ENCODE assay signal across 23 mouse cellular contexts in the genomic region with DNA sequence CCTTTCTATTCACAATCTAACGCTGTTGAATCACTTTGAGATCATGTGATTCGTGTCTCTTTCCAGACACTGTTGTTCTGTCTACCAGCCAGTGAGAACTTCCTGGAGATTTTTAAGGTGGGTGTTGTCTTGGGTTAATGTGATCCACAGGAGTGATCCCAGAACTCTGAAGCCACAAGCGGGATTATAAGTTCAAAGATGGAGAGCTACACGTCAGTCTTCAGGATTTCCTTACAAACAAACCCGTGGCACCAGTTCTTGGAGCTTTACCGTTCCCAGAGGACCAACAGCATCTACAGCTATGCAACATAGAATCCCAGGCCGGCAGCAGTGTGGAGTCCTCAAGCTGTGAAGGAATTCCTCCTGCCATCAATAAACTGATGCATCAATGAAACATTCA.
DNase-seq lines count a peak whose midpoint lies in the region; ATAC-seq and TF ChIP-seq lines count a peak whose summit lies in the region.
"Had no signal": no experiment of that assay in that cellular context is flagged by ENCODE, and none has a peak within 500 bp of the region (broad histone marks: within the 10 kb centered on the region; RNA-seq: fewer than 3 reads in every experiment).

No protein-coding gene starts in this region.

- H3K9me3 ChIP-seq in limb, embryonic 15.5 days = no peaks in the 10 kb centered on the region
- H3K9me3 ChIP-seq in limb, embryonic 10.5 days (replicated peaks) = no peaks in the 10 kb centered on the region
- H3K9me3 ChIP-seq in E14TG2a.4 (ENCODE audit: low read length) = no peaks in the 10 kb centered on the region
- H3K9me3 ChIP-seq: forebrain, embryonic 10.5 days; forebrain, embryonic 15.5 days; heart, embryonic 13.5 days; hindbrain, embryonic 12.5 days; midbrain, embryonic 10.5 days had no signal

- TF ChIP-seq POLR2A in bone marrow, adult 2 months (IDR thresholded peaks at IDR 0.05; ENCODE audit: borderline replicate concordance, control insufficient read depth, low read depth, low read length) = no peak

- peaks cover 23% of the 10 kb centered on the region for H3K4me1 ChIP-seq in limb, embryonic 15.5 days
- peaks cover 39% of the 10 kb centered on the region for H3K4me1 ChIP-seq in limb, embryonic 10.5 days
- H3K4me1 ChIP-seq in E14TG2a.4 (replicated peaks; ENCODE audit: low read depth, low read length) = peaks cover 88% of the 10 kb centered on the region
- no peaks in the 10 kb centered on the region; the same call in 1 of the 2 replicates for H3K4me1 ChIP-seq in bone marrow, adult 2 months (ENCODE audit: control insufficient read depth, insufficient read depth, low read length)

- no peak overlapping the region for H3K4me2 ChIP-seq in limb, embryonic 15.5 days
- H3K4me2 ChIP-seq: forebrain, embryonic 15.5 days; heart, embryonic 13.5 days; hindbrain, embryonic 12.5 days had no signal

- intact Hi-C loops in gastrocnemius, adult 2 months (cut with DNase I) = no loop called here

- no peaks in the 10 kb centered on the region for H3K36me3 ChIP-seq in limb, embryonic 15.5 days
- H3K36me3 ChIP-seq in limb, embryonic 10.5 days = no peaks in the 10 kb centered on the region
- no peaks in the 10 kb centered on the region for H3K36me3 ChIP-seq in E14TG2a.4 (ENCODE audit: insufficient read depth, low read length)
- H3K36me3 ChIP-seq: forebrain, embryonic 10.5 days; forebrain, embryonic 15.5 days; heart, embryonic 13.5 days; hindbrain, embryonic 12.5 days; midbrain, embryonic 10.5 days had no signal

- WGBS in limb, embryonic 15.5 days = 51% methylated on average over 7 of the region's 7 CpGs
- 80% methylated on average over 7 of the region's 7 CpGs for WGBS in limb, embryonic 10.5 days
- WGBS in bone marrow, adult 2 months = 77% methylated on average over 7 of the region's 7 CpGs

- DNase-seq in gastrocnemius, adult 2 months = no peak
- no peak for DNase-seq in gastrocnemius, postnatal 10 days
- no peak for DNase-seq in limb, embryonic 10.5 days (ENCODE audit: low spot score)
- DNase-seq in urinary bladder, postnatal 10 days (ENCODE audit: low spot score) = no peak
- DNase-seq: adrenal gland, adult 2 months; adrenal gland, postnatal 36 days; cerebellum, adult 8-10 months; cerebellum, postnatal 25 days; kidney, adult 8-10 months; layer of hippocampus, postnatal 36 days; lung, postnatal 14 days; right cerebral cortex, postnatal 25 days had no signal

- TF ChIP-seq CTCF in gastrocnemius, adult 2 months (IDR thresholded peaks at IDR 0.05) = no peak
- TF ChIP-seq CTCF in E14TG2a.4 (conservative IDR thresholded peaks at IDR 0.05; ENCODE audit: low read length) = no peak
- TF ChIP-seq CTCF in bone marrow, adult 2 months (IDR thresholded peaks at IDR 0.05; ENCODE audit: control insufficient read depth, insufficient read depth, low read length) = no peak

- no peak overlapping the region for H3K9ac ChIP-seq in limb, embryonic 15.5 days
- H3K9ac ChIP-seq: forebrain, embryonic 15.5 days; heart, embryonic 13.5 days; hindbrain, embryonic 12.5 days had no signal

- no peak for ATAC-seq in limb, embryonic 15.5 days (ENCODE audit: insufficient number of reproducible peaks, low FRiP score, low TSS enrichment, low read depth)
- ATAC-seq: activated CD4-positive, CD25-positive, alpha-beta regulatory T cell, adult 4 months; intestine, embryonic 16.5 days had no signal

- H3K27me3 ChIP-seq in limb, embryonic 15.5 days = 0 out of 2 replicates have a peak, but pooled peaks cover 5% of the 10 kb centered on the region
- peaks cover 58% of the 10 kb centered on the region for H3K27me3 ChIP-seq in limb, embryonic 10.5 days (ENCODE audit: low read depth, poor library complexity, severe bottlenecking)
- H3K27me3 ChIP-seq in E14TG2a.4 (ENCODE audit: insufficient read depth, low read length) = no peaks in the 10 kb centered on the region; the same call in 1 of the 2 replicates

- H3K4me3 ChIP-seq in gastrocnemius, adult 2 months = no peak overlapping the region
- H3K4me3 ChIP-seq in limb, embryonic 15.5 days = no peak overlapping the region
- no peak overlapping the region for H3K4me3 ChIP-seq in limb, embryonic 10.5 days
- H3K4me3 ChIP-seq in E14TG2a.4 (replicated peaks; ENCODE audit: low read length) = peak overlapping the region; percentile 62
- peak overlapping the region; percentile 45 for H3K4me3 ChIP-seq in bone marrow, adult 2 months (replicated peaks; ENCODE audit: control insufficient read depth, low read depth, low read length)
- H3K4me3 ChIP-seq: forebrain, embryonic 10.5 days; forebrain, embryonic 15.5 days; heart, embryonic 13.5 days; hindbrain, embryonic 12.5 days; midbrain, embryonic 10.5 days had no signal

- H3K27ac ChIP-seq in gastrocnemius, adult 2 months = peak overlapping the region; percentile 80
- H3K27ac ChIP-seq in limb, embryonic 15.5 days = 0 out of 2 replicates have a peak overlapping the region, but pooled peaks have one; percentile 30
- no peak overlapping the region for H3K27ac ChIP-seq in limb, embryonic 10.5 days
- peak overlapping the region; percentile 80 for H3K27ac ChIP-seq in bone marrow, adult 2 months (ENCODE audit: control insufficient read depth, insufficient read depth, low read depth, low read length, poor library complexity)
- H3K27ac ChIP-seq: forebrain, embryonic 10.5 days; forebrain, embryonic 15.5 days; heart, embryonic 13.5 days; hindbrain, embryonic 12.5 days; kidney, postnatal 0 days; midbrain, embryonic 10.5 days had no signal

Comparison
In these comparisons a context has a peak if more than half of its experiments do, and no peak if none do; other contexts are left out.
1. H3K4me3 ChIP-seq: peak in E14TG2a.4 (single experiment) and bone marrow, adult 2 months (single experiment); none in gastrocnemius, adult 2 months (single experiment), limb, embryonic 15.5 days (single experiment) and limb, embryonic 10.5 days (single experiment).